Mouse (Mus musculus): Measurements from ENCODE around the gene Lypd5. TPM values are rescaled to one million over a fixed set of nuclear protein-coding genes. Genes with fewer than 3 reads are reported as not detected.
"Not testable (repeated sequence)": the region's sequence is repeated elsewhere in the genome, so short reads cannot be mapped to it uniquely, and the experiment has no call there.

Gene Lypd5
- polyA plus RNA-seq, 1 experiment from 2014 or later, result not detected

DNA sequence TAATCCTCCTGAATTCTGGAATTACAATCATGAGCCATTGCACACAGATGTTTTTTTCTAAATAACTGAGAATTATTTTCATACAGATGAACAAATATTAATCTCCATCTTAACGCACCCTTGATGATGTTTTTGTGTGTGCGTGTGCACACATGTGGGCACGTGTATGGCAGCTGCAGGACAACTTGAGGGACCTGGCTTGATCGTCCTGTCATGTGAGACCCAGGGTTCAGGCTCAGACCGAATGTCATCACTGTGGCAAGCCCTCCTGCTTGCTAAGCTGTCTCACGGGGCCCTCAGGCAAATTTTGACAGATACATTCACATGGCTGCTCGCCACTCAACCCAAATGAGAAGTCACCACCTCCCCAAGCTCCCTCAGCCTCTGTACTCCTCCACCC lies 41.5 kb downstream of the Lypd5 start:
- ATAC-seq (ENCODE audit: low FRiP score), result no peak
- Histone ChIP-seq H3K4me2 (no peak overlapping the region), H3K4me3 (replicated peaks) (no peak overlapping the region), H3K36me3 (replicated peaks) (no peaks in the 10 kb centered on the region), H3K27ac (no peak overlapping the region), H3K27me3 (no peaks in the 10 kb centered on the region), H3K4me1 (no peaks in the 10 kb centered on the region), H3K9ac (no peak overlapping the region), H3K9me3 (no peaks in the 10 kb centered on the region)
- 72% methylated on average over 7 of the region's 7 CpGs for WGBS

DNA sequence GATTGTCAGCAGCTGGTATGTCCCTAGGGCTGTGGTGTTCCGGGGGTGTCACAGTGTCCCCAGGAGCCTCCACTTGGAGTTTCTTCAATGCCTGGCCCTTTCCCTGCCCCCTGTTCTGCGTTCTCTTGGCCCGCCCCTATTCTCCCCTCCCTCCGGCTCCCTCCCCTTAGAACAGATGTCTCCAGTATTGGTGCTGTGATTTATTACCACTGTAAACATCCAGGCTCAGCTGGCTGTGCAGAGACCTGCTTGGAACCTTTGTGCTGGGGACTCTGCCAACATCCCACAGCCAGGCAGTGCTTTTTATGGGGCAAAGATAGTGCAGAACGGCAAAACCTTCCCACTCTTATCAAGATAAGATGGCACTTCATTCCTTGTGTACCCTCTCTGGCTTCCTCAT lies 42.1 kb downstream of the Lypd5 start:
- Histone ChIP-seq H3K9me3 (no peaks in the 10 kb centered on the region), H3K36me3 (replicated peaks) (no peaks in the 10 kb centered on the region), H3K4me3 (replicated peaks) (no peak overlapping the region), H3K27me3 (no peaks in the 10 kb centered on the region), H3K9ac (no peak overlapping the region), H3K27ac (no peak overlapping the region), H3K4me1 (no peaks in the 10 kb centered on the region), H3K4me2 (no peak overlapping the region)
- ATAC-seq (ENCODE audit: low FRiP score), result no peak
- 56% methylated on average over 5 of the region's 5 CpGs for WGBS

DNA sequence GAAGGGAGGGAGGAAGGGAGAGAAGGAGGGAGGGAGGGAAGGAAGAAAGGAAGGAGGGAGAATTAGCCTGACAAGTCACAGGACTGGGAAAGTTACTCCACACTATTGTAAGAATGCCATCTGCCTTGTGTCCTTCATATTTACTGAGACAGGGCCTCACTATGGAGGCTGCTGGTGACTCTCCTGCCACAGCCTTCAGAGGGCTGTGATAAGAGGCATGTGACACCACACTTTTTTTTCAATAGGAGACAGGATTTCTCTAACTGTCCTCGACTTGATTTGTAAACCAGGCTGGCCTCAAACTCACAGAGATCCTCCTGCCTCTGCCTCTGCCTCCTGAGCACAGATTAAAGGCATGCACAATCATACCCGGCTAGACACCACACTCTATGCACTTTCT lies 42.7 kb downstream of the Lypd5 start:
- Histone ChIP-seq H3K9ac (no peak overlapping the region), H3K27ac (no peak overlapping the region), H3K4me3 (replicated peaks) (no peak overlapping the region), H3K9me3 (no peaks in the 10 kb centered on the region), H3K36me3 (replicated peaks) (no peaks in the 10 kb centered on the region), H3K4me2 (no peak overlapping the region), H3K4me1 (no peaks in the 10 kb centered on the region), H3K27me3 (no peaks in the 10 kb centered on the region)
- WGBS, result 76% methylated on average over 2 of the region's 2 CpGs
- ATAC-seq (ENCODE audit: low FRiP score), result no peak

DNA sequence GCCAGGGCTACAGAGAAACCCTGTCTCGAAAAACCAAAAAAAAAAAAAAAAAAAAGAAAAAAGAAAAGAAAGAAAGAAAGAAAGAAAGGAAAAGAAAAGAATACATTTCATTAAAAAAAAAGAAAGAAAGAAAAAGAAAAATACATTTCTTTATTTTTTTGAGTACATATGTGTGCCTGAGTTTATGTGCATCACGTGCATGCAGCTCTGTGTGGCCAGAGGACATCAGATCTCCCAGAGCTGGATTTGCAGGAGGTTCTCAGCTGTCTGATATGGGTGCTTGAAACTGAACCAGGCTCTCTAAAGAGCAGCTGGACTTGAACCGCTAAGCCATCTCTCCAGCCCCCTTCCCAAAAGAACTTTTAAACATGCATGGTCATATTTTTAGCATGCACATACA lies 45.1 kb downstream of the Lypd5 start:
- no peak overlapping the region for H3K4me3 ChIP-seq (replicated peaks)
- no peaks in the 10 kb centered on the region for H3K36me3 ChIP-seq (replicated peaks)
- no peak overlapping the region for H3K27ac ChIP-seq
- H3K9me3 ChIP-seq, result no peaks in the 10 kb centered on the region
- H3K27me3 ChIP-seq, result no peaks in the 10 kb centered on the region
- H3K4me2 ChIP-seq, result no peak overlapping the region
- 0 out of 2 replicates have a peak, but pooled peaks cover under 1% of the 10 kb centered on the region for H3K4me1 ChIP-seq
- no peak overlapping the region for H3K9ac ChIP-seq
- ATAC-seq (ENCODE audit: low FRiP score), result no peak
- WGBS, result 88% methylated on average over 3 of the region's 3 CpGs

DNA sequence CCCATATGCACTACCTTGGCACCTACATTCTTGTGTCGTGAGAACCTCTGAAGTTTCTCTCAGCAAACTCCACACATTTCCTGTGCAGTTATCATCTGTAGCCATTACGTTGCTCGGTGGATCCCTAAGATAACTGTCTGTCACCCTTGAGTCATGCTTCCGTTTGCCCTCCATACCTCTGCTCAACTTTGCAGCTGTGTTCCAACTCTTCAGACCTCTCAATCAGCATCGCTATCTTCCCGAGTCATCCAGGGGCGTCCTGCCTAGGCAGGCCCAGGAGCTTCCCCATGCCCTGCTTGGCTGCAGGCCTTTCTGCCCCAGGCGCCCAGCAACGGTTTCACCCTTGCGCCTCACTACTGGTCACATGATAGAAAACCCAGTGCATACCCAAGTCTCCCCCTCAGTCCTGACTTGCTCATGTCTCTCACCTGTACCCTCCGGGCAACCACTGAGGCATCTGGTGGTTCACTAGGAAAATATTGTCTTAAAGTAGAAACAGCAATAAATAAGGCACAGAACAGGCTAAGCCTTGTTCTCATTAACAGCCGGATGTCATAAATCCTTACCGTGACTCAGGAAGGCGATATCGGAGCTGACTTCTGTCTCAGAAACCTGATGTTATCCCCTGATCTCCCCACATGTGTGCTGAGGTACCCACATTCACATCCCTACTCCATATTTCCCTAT lies 45.6 kb downstream of the Lypd5 start:
- no peak overlapping the region for H3K27ac ChIP-seq
- 84% methylated on average over 15 of the region's 15 CpGs for WGBS
- H3K4me3 ChIP-seq (replicated peaks), result no peak overlapping the region
- no peak overlapping the region for H3K4me2 ChIP-seq
- H3K27me3 ChIP-seq, result no peaks in the 10 kb centered on the region
- H3K9me3 ChIP-seq, result no peaks in the 10 kb centered on the region
- no peaks in the 10 kb centered on the region for H3K36me3 ChIP-seq (replicated peaks)
- H3K9ac ChIP-seq, result no peak overlapping the region
- ATAC-seq (ENCODE audit: low FRiP score), result no peak
- H3K4me1 ChIP-seq, result 0 out of 2 replicates have a peak, but pooled peaks cover 3% of the 10 kb centered on the region

DNA sequence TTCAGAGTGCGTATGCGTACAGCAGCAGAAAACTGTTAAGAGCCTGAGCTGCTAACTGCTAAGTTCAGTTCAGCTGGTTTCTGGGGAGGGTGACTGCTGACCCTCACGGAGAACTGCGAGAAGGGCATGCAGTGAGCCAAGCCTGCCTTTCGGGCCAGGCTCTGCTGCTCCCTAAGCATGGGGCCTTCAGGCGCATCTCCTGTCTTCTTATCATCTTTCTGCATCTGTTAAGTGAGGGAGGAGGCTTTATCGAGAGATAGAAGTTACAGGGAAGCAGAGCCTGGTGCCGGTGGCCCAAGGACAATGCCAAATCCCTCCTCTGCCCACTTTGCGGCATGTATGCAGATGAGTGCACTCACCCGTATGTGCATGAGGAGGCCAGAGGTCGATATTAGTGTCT lies 47.8 kb downstream of the Lypd5 start:
- WGBS, result 81% methylated on average over 11 of the region's 11 CpGs
- H3K9ac ChIP-seq, result no peak overlapping the region
- H3K36me3 ChIP-seq (replicated peaks), result no peaks in the 10 kb centered on the region
- no peaks in the 10 kb centered on the region for H3K9me3 ChIP-seq
- no peak overlapping the region for H3K4me2 ChIP-seq
- H3K4me1 ChIP-seq, result 0 out of 2 replicates have a peak, but pooled peaks cover 5% of the 10 kb centered on the region
- ATAC-seq (ENCODE audit: low FRiP score), result no peak
- no peak overlapping the region for H3K27ac ChIP-seq
- H3K4me3 ChIP-seq (replicated peaks), result no peak overlapping the region
- H3K27me3 ChIP-seq, result no peaks in the 10 kb centered on the region

DNA sequence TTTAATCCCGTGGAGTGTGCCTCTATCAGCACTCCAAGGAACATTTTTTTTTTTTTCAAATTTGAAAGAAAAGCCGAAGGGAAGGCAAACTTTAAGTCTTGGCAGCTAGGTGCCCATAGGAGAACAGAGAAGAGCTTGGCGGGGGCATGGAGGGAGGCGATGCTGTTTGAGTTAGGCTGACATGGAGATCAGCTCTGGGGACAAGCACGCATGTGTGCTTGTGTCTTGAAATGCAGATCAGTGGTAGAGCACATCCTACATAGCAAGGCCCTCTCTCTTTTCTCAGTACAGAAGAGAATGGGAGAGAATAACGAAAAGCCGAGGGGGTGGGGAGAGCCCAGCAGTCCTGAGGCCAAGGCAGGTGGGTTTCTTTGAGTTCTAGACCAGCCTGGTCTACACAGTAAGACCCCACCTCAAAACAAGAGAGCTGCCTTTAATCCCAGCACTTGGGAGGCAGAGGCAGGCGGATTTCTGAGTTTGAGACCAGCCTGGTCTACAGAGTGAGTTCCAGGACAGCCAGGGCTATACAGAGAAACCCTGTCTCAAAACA lies 49.4 kb downstream of the Lypd5 start:
- H3K27me3 ChIP-seq, result no peaks in the 10 kb centered on the region
- no peak for ATAC-seq (ENCODE audit: low FRiP score)
- no peak overlapping the region for H3K4me3 ChIP-seq (replicated peaks)
- 0 out of 2 replicates have a peak, but pooled peaks cover 3% of the 10 kb centered on the region for H3K9me3 ChIP-seq
- H3K9ac ChIP-seq, result no peak overlapping the region
- no peak overlapping the region for H3K4me2 ChIP-seq
- 93% methylated on average over 8 of the region's 8 CpGs for WGBS
- H3K36me3 ChIP-seq (replicated peaks), result peaks cover 13% of the 10 kb centered on the region
- H3K4me1 ChIP-seq, result 0 out of 2 replicates have a peak, but pooled peaks cover 5% of the 10 kb centered on the region
- H3K27ac ChIP-seq, result no peak overlapping the region

DNA sequence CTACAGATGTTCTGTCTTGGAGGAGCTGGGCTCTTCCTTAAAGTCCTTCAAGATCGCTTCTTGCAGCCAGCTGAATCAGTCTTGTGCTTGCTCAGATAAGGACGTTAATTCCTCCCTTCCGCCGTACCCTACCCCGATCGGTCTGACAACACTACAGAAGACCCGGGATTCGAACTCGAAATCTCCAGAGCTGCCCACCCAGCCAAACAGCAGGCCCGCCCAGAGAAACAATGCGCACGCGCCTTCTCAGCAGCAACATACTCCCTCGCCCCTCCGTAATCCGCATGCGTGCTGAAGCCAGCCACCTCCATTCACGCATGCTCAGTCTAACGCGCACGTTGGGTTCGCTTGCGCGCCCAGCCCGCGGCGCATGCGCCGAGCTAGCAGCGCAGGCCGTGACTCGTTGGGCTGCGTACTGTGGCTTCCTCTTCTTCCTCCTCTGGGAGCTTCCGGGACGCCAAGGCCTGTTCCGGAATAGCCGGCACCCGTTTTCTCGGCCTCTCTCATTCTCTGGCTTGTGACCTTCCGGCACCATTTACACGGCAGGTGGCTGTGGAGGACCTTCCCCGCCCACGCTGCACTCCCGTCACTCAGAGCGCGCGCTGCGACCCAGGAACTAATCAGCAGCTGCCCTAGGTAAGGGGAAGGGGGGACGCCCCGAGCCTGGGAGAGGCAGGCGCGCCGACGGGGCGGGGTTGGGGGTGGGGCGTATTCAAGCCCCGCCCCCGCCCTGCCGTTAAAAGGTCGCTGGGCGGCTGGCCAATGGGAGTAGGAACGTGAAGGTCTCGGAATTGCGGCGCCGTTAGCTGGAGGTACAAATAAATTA lies 50.5 kb downstream of the Lypd5 start, which contains the start of gene Smg9:
Gene Smg9, plus strand, starts transcription at position 364 of the 826 bp plus-strand sequence.
- Histone ChIP-seq H3K27me3 (no peaks in the 10 kb centered on the region), H3K36me3 (replicated peaks) (peaks cover 23% of the 10 kb centered on the region), H3K27ac (peak within 1 kb of the TSS; percentile 96), H3K4me1 (0 out of 2 replicates have a peak, but pooled peaks cover 5% of the 10 kb centered on the region), H3K9me3 (0 out of 2 replicates have a peak, but pooled peaks cover 3% of the 10 kb centered on the region), H3K4me3 (replicated peaks) (peak within 1 kb of the TSS; percentile 60), H3K4me2 (peak within 1 kb of the TSS; percentile 54), H3K9ac (peak within 1 kb of the TSS; percentile 70)
- peak; percentile 96 for ATAC-seq (ENCODE audit: low FRiP score)
- 3% methylated on average over 65 of the region's 66 CpGs for WGBS

DNA sequence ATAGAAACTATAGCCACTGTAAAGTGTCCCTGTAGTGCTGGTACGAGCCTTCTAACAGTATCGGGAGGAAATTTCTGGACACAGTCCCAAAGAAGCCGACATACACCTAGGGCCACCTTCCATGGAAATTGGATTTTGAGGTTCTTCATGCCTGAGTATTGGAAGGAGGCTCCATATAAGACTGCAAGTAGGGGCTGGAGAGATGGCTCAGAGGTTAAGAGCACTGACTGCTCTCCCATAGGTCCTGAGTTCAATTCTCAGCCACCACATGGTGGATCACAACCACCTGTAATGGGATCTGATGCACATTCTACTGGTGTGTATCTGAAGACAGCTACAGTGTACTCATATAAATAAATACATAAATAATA lies 51.1 kb downstream of the Lypd5 start:
- peak overlapping the region; percentile 54 for H3K4me2 ChIP-seq
- peak overlapping the region; percentile 70; the same call in 1 of the 2 replicates for H3K9ac ChIP-seq
- H3K4me3 ChIP-seq (replicated peaks), result peak overlapping the region; percentile 60
- 0 out of 2 replicates have a peak, but pooled peaks have one; percentile 14 for ATAC-seq (ENCODE audit: low FRiP score)
- 0 out of 2 replicates have a peak, but pooled peaks cover 3% of the 10 kb centered on the region for H3K9me3 ChIP-seq
- 12% methylated on average over 3 of the region's 3 CpGs for WGBS
- no peaks in the 10 kb centered on the region for H3K27me3 ChIP-seq
- H3K27ac ChIP-seq, result peak overlapping the region; percentile 96
- H3K36me3 ChIP-seq (replicated peaks), result peaks cover 29% of the 10 kb centered on the region
- H3K4me1 ChIP-seq, result 0 out of 2 replicates have a peak, but pooled peaks cover 5% of the 10 kb centered on the region

DNA sequence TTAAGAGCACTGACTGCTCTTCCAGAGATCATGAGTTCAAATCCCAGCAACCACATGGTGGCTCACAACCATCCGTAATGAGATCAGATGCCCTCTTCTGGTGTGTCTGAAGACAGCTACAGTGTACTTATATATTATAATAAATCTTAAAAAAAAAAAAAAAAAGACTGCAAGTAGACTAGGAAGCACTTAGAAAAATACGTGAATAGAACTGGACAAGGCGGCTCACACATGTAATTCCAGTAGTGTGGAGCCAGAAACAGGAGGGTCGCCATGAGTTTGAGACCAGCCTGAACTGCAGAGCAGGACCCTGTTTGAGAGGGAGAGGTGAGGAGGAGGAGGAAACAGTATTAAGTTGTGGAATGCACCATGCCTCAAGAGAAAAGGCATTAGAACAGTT lies 51.5 kb downstream of the Lypd5 start:
- Histone ChIP-seq H3K4me3 (replicated peaks) (peak overlapping the region; percentile 60; the same call in 1 of the 2 replicates), H3K36me3 (replicated peaks) (peaks cover 33% of the 10 kb centered on the region), H3K4me2 (peak overlapping the region; percentile 54)
- not testable (repeated sequence) for H3K4me1 ChIP-seq; ATAC-seq (ENCODE audit: low FRiP score); H3K9ac ChIP-seq; H3K27me3 ChIP-seq; H3K27ac ChIP-seq; H3K9me3 ChIP-seq
- 92% methylated on average over 4 of the region's 4 CpGs for WGBS

DNA sequence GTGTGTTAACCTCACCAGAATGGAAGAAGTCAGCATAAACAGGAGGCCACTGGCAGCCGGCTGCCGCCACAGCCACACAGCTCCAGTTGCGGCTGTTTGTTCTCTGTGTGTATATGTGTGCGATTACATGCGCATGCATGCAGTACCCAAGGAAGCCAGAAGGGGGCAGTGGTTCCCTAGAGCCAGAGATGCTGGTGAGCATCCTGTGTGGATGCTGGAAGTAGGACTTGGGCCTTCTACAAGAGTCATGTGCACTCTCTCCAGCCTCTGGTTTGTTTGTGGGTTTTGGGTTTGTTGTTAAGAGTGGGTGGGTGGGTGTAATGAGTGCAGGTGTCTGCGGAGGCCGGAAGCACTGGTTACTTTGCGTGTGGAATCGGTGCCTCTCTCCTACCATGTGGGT lies 53.9 kb downstream of the Lypd5 start:
- no peak overlapping the region for H3K27ac ChIP-seq
- H3K9me3 ChIP-seq, result 0 out of 2 replicates have a peak, but pooled peaks cover 3% of the 10 kb centered on the region
- peaks cover 49% of the 10 kb centered on the region for H3K36me3 ChIP-seq (replicated peaks)
- H3K4me3 ChIP-seq (replicated peaks), result no peak overlapping the region
- 96% methylated on average over 9 of the region's 9 CpGs for WGBS
- no peaks in the 10 kb centered on the region for H3K27me3 ChIP-seq
- H3K4me2 ChIP-seq, result no peak overlapping the region
- peaks cover 13% of the 10 kb centered on the region; the same call in 1 of the 2 replicates for H3K4me1 ChIP-seq
- no peak for ATAC-seq (ENCODE audit: low FRiP score)
- no peak overlapping the region for H3K9ac ChIP-seq
